Mouse (Mus musculus): ENCODE measurements around the gene Cnst. TPM values are rescaled to one million over a fixed set of nuclear protein-coding genes. Genes with fewer than 3 reads are reported as not detected.

Gene Cnst
- polyA plus RNA-seq, 1 experiment from 2014 or later: 25.1 TPM

GRCm38 (mm10) chr1:179551921-179552320 lies 5.8 kb downstream of the Cnst start:
- no peak for ATAC-seq

GRCm38 (mm10) chr1:179552751-179553150 lies 6.6 kb downstream of the Cnst start:
- Histone ChIP-seq H3K27me3 (replicated peaks; ENCODE audit: control insufficient read depth, insufficient read depth, low read length) (no peaks in the 10 kb centered on the region), H3K4me1 (ENCODE audit: control insufficient read depth, insufficient read depth, low read depth, low read length) (peaks cover 7% of the 10 kb centered on the region), H3K9ac (ENCODE audit: low read depth, low read length) (no peak overlapping the region), H3K27ac (ENCODE audit: low read depth, low read length) (no peak overlapping the region), H3K4me2 (ENCODE audit: low read length) (no peak overlapping the region), H3K9me3 (ENCODE audit: control insufficient read depth, low read length) (no peaks in the 10 kb centered on the region), H3K36me3 (ENCODE audit: control insufficient read depth, insufficient read depth, low read length) (no peaks in the 10 kb centered on the region), H3K4me3 (ENCODE audit: low read length) (no peak overlapping the region)
- no peak for ATAC-seq
- 49% methylated on average over 7 of the region's 7 CpGs for WGBS

More at GRCm38 (mm10) chr1:179551921-179552320, 5.8 kb downstream of the Cnst start:
- WGBS: 94% methylated on average over 4 of the region's 4 CpGs
- Histone ChIP-seq H3K4me2 (ENCODE audit: low read length) (no peak overlapping the region), H3K9ac (ENCODE audit: low read depth, low read length) (no peak overlapping the region), H3K9me3 (ENCODE audit: control insufficient read depth, low read length) (no peaks in the 10 kb centered on the region), H3K36me3 (ENCODE audit: control insufficient read depth, insufficient read depth, low read length) (no peaks in the 10 kb centered on the region), H3K27me3 (replicated peaks; ENCODE audit: control insufficient read depth, insufficient read depth, low read length) (no peaks in the 10 kb centered on the region), H3K27ac (ENCODE audit: low read depth, low read length) (no peak overlapping the region), H3K4me1 (ENCODE audit: control insufficient read depth, insufficient read depth, low read depth, low read length) (peaks cover 14% of the 10 kb centered on the region), H3K4me3 (ENCODE audit: low read length) (no peak overlapping the region)

- Histone ChIP-seq H3K36me3 (ENCODE audit: control insufficient read depth, insufficient read depth, low read length) (no peaks in the 10 kb centered on the region), H3K27ac (ENCODE audit: low read depth, low read length) (no peak overlapping the region), H3K27me3 (replicated peaks; ENCODE audit: control insufficient read depth, insufficient read depth, low read length) (no peaks in the 10 kb centered on the region), H3K9me3 (ENCODE audit: control insufficient read depth, low read length) (no peaks in the 10 kb centered on the region), H3K4me2 (ENCODE audit: low read length) (no peak overlapping the region), H3K9ac (ENCODE audit: low read depth, low read length) (no peak overlapping the region), H3K4me3 (ENCODE audit: low read length) (no peak overlapping the region), H3K4me1 (ENCODE audit: control insufficient read depth, insufficient read depth, low read depth, low read length) (peaks cover 1% of the 10 kb centered on the region)
- WGBS: 65% methylated on average over 5 of the region's 5 CpGs
- no peak for ATAC-seq
Observed at GRCm38 (mm10) chr1:179553197-179553948, 7.2 kb downstream of the Cnst start.

GRCm38 (mm10) chr1:179553949-179554347 lies 7.8 kb downstream of the Cnst start:
- 88% methylated on average over 4 of the region's 4 CpGs for WGBS
- ATAC-seq: no peak

GRCm38 (mm10) chr1:179556921-179557320 lies 10.8 kb downstream of the Cnst start:
- no peak overlapping the region for H3K4me2 ChIP-seq (ENCODE audit: low read length)
- no peaks in the 10 kb centered on the region; the same call in 1 of the 2 replicates for H3K4me1 ChIP-seq (ENCODE audit: control insufficient read depth, insufficient read depth, low read depth, low read length)
- H3K27ac ChIP-seq (ENCODE audit: low read depth, low read length): no peak overlapping the region
- WGBS: 93% methylated on average over 3 of the region's 3 CpGs
- H3K9ac ChIP-seq (ENCODE audit: low read depth, low read length): no peak overlapping the region
- ATAC-seq: no peak
- no peak overlapping the region for H3K4me3 ChIP-seq (ENCODE audit: low read length)
- H3K36me3 ChIP-seq (ENCODE audit: control insufficient read depth, insufficient read depth, low read length): no peaks in the 10 kb centered on the region
- no peaks in the 10 kb centered on the region for H3K27me3 ChIP-seq (replicated peaks; ENCODE audit: control insufficient read depth, insufficient read depth, low read length)
- no peaks in the 10 kb centered on the region for H3K9me3 ChIP-seq (ENCODE audit: control insufficient read depth, low read length)

More at GRCm38 (mm10) chr1:179553949-179554347, 7.8 kb downstream of the Cnst start:
- Histone ChIP-seq H3K36me3 (ENCODE audit: control insufficient read depth, insufficient read depth, low read length) (no peaks in the 10 kb centered on the region), H3K4me3 (ENCODE audit: low read length) (no peak overlapping the region), H3K4me2 (ENCODE audit: low read length) (no peak overlapping the region), H3K27me3 (replicated peaks; ENCODE audit: control insufficient read depth, insufficient read depth, low read length) (no peaks in the 10 kb centered on the region), H3K9ac (ENCODE audit: low read depth, low read length) (no peak overlapping the region), H3K9me3 (ENCODE audit: control insufficient read depth, low read length) (no peaks in the 10 kb centered on the region), H3K4me1 (ENCODE audit: control insufficient read depth, insufficient read depth, low read depth, low read length) (no peaks in the 10 kb centered on the region; the same call in 1 of the 2 replicates), H3K27ac (ENCODE audit: low read depth, low read length) (no peak overlapping the region)

GRCm38 (mm10) chr1:179559446-179560194 lies 13.4 kb downstream of the Cnst start:
- no peaks in the 10 kb centered on the region for H3K9me3 ChIP-seq (ENCODE audit: control insufficient read depth, low read length)
- H3K4me2 ChIP-seq (ENCODE audit: low read length): no peak overlapping the region
- H3K36me3 ChIP-seq (ENCODE audit: control insufficient read depth, insufficient read depth, low read length): no peaks in the 10 kb centered on the region
- WGBS: 84% methylated on average over 11 of the region's 11 CpGs
- no peaks in the 10 kb centered on the region for H3K4me1 ChIP-seq (ENCODE audit: control insufficient read depth, insufficient read depth, low read depth, low read length)
- no peak overlapping the region for H3K4me3 ChIP-seq (ENCODE audit: low read length)
- H3K9ac ChIP-seq (ENCODE audit: low read depth, low read length): no peak overlapping the region
- ATAC-seq: no peak
- H3K27ac ChIP-seq (ENCODE audit: low read depth, low read length): no peak overlapping the region
- H3K27me3 ChIP-seq (replicated peaks; ENCODE audit: control insufficient read depth, insufficient read depth, low read length): no peaks in the 10 kb centered on the region

- H3K9me3 ChIP-seq (ENCODE audit: control insufficient read depth, low read length): no peaks in the 10 kb centered on the region
- H3K36me3 ChIP-seq (ENCODE audit: control insufficient read depth, insufficient read depth, low read length): no peaks in the 10 kb centered on the region
- no peak overlapping the region for H3K9ac ChIP-seq (ENCODE audit: low read depth, low read length)
- no peak for ATAC-seq
- no peak overlapping the region for H3K27ac ChIP-seq (ENCODE audit: low read depth, low read length)
- H3K27me3 ChIP-seq (replicated peaks; ENCODE audit: control insufficient read depth, insufficient read depth, low read length): no peaks in the 10 kb centered on the region
- no peak overlapping the region for H3K4me2 ChIP-seq (ENCODE audit: low read length)
- H3K4me3 ChIP-seq (ENCODE audit: low read length): no peak overlapping the region
- WGBS: 88% methylated on average over 6 of the region's 6 CpGs
- no peaks in the 10 kb centered on the region for H3K4me1 ChIP-seq (ENCODE audit: control insufficient read depth, insufficient read depth, low read depth, low read length)
Observed at GRCm38 (mm10) chr1:179560845-179561430, 14.8 kb downstream of the Cnst start.

- Histone ChIP-seq H3K9me3 (ENCODE audit: control insufficient read depth, low read length) (no peaks in the 10 kb centered on the region), H3K36me3 (ENCODE audit: control insufficient read depth, insufficient read depth, low read length) (no peaks in the 10 kb centered on the region), H3K27ac (ENCODE audit: low read depth, low read length) (no peak overlapping the region), H3K4me2 (ENCODE audit: low read length) (no peak overlapping the region), H3K27me3 (replicated peaks; ENCODE audit: control insufficient read depth, insufficient read depth, low read length) (no peaks in the 10 kb centered on the region), H3K4me3 (ENCODE audit: low read length) (no peak overlapping the region), H3K4me1 (ENCODE audit: control insufficient read depth, insufficient read depth, low read depth, low read length) (peaks cover 4% of the 10 kb centered on the region), H3K9ac (ENCODE audit: low read depth, low read length) (no peak overlapping the region)
- ATAC-seq: peak; percentile 6; the same call in 1 of the 2 replicates
- WGBS: 85% methylated on average over 4 of the region's 4 CpGs
Observed at GRCm38 (mm10) chr1:179563211-179563610, 17.0 kb downstream of the Cnst start.

GRCm38 (mm10) chr1:179563926-179564325 lies 17.8 kb downstream of the Cnst start:
- no peak overlapping the region for H3K4me3 ChIP-seq (ENCODE audit: low read length)
- no peak overlapping the region for H3K27ac ChIP-seq (ENCODE audit: low read depth, low read length)
- H3K4me2 ChIP-seq (ENCODE audit: low read length): no peak overlapping the region
- no peaks in the 10 kb centered on the region for H3K27me3 ChIP-seq (replicated peaks; ENCODE audit: control insufficient read depth, insufficient read depth, low read length)
- no peak for ATAC-seq
- no peak overlapping the region for H3K9ac ChIP-seq (ENCODE audit: low read depth, low read length)
- H3K36me3 ChIP-seq (ENCODE audit: control insufficient read depth, insufficient read depth, low read length): no peaks in the 10 kb centered on the region
- WGBS: 82% methylated on average over 5 of the region's 5 CpGs
- H3K9me3 ChIP-seq (ENCODE audit: control insufficient read depth, low read length): no peaks in the 10 kb centered on the region
- peaks cover 4% of the 10 kb centered on the region for H3K4me1 ChIP-seq (ENCODE audit: control insufficient read depth, insufficient read depth, low read depth, low read length)

All from hindbrain, embryonic 16.5 days (tissue).